Mouse (Mus musculus) olfactory bulb, adult 2 months (tissue): ENCODE measurements at regions not wholly inside any gene's neighbourhood (a gene's known extent, or its start where the extent isn't known, plus 50 kb on each side); places are given as distances from the start of the nearest gene placed in this dataset.

ENCODE experiments used
- H3K27ac ChIP-seq: fragments of 200-500 bp; 2 replicates; pipeline ENCODE4 v1.5.1; 2012; ENCODE audit warnings: low read depth, low read length; ENCODE audit not compliant: insufficient read depth
- H3K4me1 ChIP-seq: fragments of 200-500 bp; 2 replicates; pipeline ENCODE4 v1.6.1; 2012; ENCODE audit warnings: low read length; ENCODE audit not compliant: control insufficient read depth, insufficient read depth
- H3K4me3 ChIP-seq: fragments of 200-500 bp; 2 replicates; pipeline ENCODE4 v1.5.1; 2012; ENCODE audit warnings: mild to moderate bottlenecking, low read depth, low read length, moderate library complexity; ENCODE audit not compliant: insufficient read depth
- CTCF ChIP-seq: fragments of 200-500 bp; IDR thresholded peaks from 2 replicates; pipeline ENCODE4 v1.5.1; 2012; ENCODE audit warnings: low read depth, mild to moderate bottlenecking, low read length, moderate library complexity; ENCODE audit not compliant: insufficient read depth
- POLR2A ChIP-seq: fragments of 200-500 bp; IDR thresholded peaks from 2 replicates; pipeline ENCODE4 v1.6.1; 2012; ENCODE audit warnings: mild to moderate bottlenecking, low read depth, low read length, moderate library complexity; ENCODE audit not compliant: insufficient read depth
- WGBS: fragments of 180-500 bp; shearing (Covaris S2); methylation state at CpG from one replicate; pipeline ENCODE4 v1.1.7; 2018; 5-methylcytosine and 5-hydroxymethylcytosine counted together

DNA sequence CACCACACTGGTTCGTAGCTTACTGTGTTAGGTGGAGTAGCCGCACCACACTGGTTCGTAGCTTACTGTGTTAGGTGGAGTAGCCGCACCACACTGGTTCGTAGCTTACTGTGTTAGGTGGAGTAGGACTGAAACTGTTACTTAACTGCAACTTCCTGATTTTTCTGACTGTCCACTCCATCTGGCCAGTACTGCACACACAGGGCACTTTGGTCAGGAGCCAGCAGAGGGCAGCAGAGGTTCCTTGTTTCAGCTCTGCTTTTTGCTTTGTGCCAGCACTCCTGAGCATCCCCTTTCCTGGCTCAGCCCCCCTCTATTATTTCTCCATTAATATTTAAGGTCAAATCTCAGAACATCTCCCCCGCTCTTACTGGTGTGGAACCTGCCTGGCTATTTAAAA lies 705.2 kb upstream of the 4930444P10Rik start:
- no peak overlapping the region for H3K4me3 ChIP-seq
- 78% methylated on average over 6 of the region's 6 CpGs for WGBS
- no peak for TF ChIP-seq POLR2A
- peak; percentile 64; the same call in 1 of the 2 replicates for TF ChIP-seq CTCF
- no peaks in the 10 kb centered on the region for H3K4me1 ChIP-seq
- H3K27ac ChIP-seq: no peak overlapping the region

DNA sequence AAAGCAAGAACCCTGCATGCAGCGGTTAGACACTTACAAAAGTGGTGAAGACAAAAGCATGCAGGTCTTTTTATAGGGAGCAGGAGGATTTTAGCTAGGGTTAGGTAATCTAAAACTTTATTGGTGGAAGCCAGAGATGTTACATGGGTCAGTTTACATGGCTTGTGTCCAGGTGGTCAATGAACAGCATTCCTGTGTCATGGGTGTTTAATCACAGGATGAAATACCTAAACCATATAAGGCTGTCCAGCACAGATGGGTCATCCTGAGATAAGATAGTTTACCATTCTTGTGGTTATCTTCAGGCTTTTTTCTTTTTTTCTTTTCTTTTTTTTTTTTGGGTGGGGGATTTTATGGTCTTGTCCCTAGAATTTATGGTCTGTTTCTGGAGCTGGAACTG lies 703.3 kb upstream of the 4930444P10Rik start:
- Histone ChIP-seq H3K4me1 (no peaks in the 10 kb centered on the region), H3K27ac (no peak overlapping the region), H3K4me3 (no peak overlapping the region)
- no peak for TF ChIP-seq CTCF
- no peak for TF ChIP-seq POLR2A
- WGBS: 95% methylated on average over 1 of the region's 1 CpGs

DNA sequence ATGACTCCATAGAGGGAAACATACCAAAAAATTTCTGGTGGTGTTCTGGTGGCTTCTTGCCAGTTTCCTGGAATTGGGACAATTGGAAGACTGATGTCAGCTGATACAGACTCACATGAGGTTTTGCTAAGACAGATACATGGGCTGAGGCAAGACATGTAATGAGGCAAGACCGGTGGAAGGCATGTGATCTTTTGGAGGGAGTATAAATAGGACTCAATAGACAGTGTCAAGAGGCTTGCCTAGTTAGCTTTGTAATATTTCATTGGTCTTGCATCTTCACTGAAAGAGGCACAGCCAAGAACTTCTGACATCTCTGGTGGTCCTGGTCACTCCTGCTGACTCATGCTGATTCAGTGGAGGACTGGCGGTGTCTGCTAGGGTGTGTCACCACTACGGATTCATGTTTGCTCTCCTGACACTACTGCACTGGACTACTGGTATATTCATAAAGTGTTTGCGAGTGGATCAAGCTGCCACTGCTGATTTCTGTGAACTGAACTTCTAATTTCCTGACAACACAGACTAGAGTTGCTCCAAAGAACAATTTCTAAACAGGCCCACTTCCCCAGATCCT lies 697.7 kb upstream of the 4930444P10Rik start:
- Histone ChIP-seq H3K27ac (no peak overlapping the region), H3K4me3 (no peak overlapping the region), H3K4me1 (no peaks in the 10 kb centered on the region)
- 85% methylated on average over 4 of the region's 4 CpGs for WGBS
- no peak for TF ChIP-seq CTCF
- no peak for TF ChIP-seq POLR2A

DNA sequence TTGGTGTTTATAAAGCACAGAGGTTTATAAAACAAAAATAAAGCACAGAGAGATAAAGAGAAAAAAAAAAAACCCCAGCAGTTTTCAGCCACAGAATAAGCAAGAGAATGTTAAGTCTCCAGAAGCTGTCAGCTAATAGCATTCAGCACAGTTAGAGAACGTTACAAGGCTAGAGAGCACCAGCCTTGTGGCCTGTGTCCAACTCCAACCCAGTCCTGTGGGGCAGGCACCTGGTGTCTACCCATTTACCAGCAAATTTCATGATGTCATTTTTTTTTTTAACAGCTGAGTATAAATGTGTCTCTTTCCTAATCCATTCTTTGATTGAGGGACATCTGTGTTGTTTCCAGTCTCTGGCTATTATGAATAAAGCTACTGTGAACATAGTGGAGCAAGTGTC lies 686.7 kb upstream of the 4930444P10Rik start:
- Histone ChIP-seq H3K4me3 (no peak overlapping the region), H3K27ac (no peak overlapping the region), H3K4me1 (no peaks in the 10 kb centered on the region)
- TF ChIP-seq CTCF (no peak), POLR2A (no peak)
- 51% methylated on average over 1 of the region's 1 CpGs for WGBS

DNA sequence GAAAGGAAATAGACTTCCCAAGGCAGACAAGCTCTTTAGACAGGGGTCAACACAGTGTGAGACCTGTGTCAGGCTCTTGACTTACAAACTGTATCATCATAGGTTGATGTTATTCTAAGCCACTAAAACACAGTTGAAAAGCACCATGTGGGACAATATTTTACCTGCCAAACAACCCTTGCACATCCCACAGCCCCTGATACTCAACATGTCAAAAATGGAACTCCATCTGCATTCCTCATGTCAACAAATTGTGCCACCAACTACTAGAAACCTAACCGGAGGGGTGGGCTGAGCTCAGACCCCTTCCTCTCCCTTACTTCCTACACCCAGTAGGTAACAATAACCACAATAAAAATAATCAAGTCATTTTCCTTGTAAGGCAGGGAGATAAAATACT lies 667.8 kb upstream of the 4930444P10Rik start:
- TF ChIP-seq CTCF (no peak), POLR2A (no peak)
- WGBS: 88% methylated on average over 1 of the region's 1 CpGs
- H3K4me1 ChIP-seq: no peaks in the 10 kb centered on the region
- no peak overlapping the region for H3K27ac ChIP-seq
- H3K4me3 ChIP-seq: no peak overlapping the region
